Mouse (Mus musculus) Patski (cell line): Measurements from ENCODE around the gene Smad1. TPM values are rescaled to one million over a fixed set of nuclear protein-coding genes. Genes with fewer than 3 reads are reported as not detected.

Experiments
- ATAC-seq: fragments of 100-300 bp; one replicate; pipeline ENCODE4 v1.8.0; 2021
- CTCF ChIA-PET: fragments of 350-600 bp; sonication (Branson Sonifier 250); formaldehyde crosslinking; loops from one replicate; lab custom pipeline; 2022; ENCODE audit warnings: inconsistent platforms; lab: Charles Lee
- POLR2A ChIA-PET: fragments of 350-600 bp; sonication (Branson Sonifier 250); formaldehyde crosslinking; loops from one replicate; lab custom pipeline; 2022; ENCODE audit warnings: antibody characterized with exemption, inconsistent platforms; lab: Charles Lee
- DNase-seq: peaks from one replicate; pipeline ENCODE4 v3.0.0-alpha.2; 2011; ENCODE audit warnings: low read depth, low spot score
- H3K27me3 ChIP-seq: fragments of 371-371 bp; one replicate; pipeline ENCODE4 v1.5.1; 2021
- CTCF ChIP-seq: fragments of 100-300 bp; IDR thresholded peaks from one replicate; pipeline ENCODE4 v1.5.1; 2021
- in situ Hi-C: fragments of 300-500 bp; cut with MboI; formaldehyde crosslinking; loops from 3 replicates; pipeline ENCODE4 v1.11.1; 2018; ENCODE audit warnings: low pct_unique_long_range_greater_than_20kb, mixed read lengths
- polyA plus RNA-seq: library from polyadenylated mRNA; unstranded; gene quantifications from one replicate; pipeline ENCODE4 v1.2.3, GENCODE M21; 2021

Smad1 gene
- polyA plus RNA-seq, 1 experiment from 2014 or later, result 31.5 TPM

- TF ChIP-seq CTCF, result no peak
- H3K27me3 ChIP-seq, result no peaks in the 10 kb centered on the region
- DNase-seq (no peak), ATAC-seq (no peak)
- ChIA-PET POLR2A (no interaction called here), CTCF (interaction anchor here (8.0 kb wide), 1 partner anchor 283 kb away, joined by 56 read pairs; no protein-coding TSS in a partner anchor)
- in situ Hi-C loops, result loop anchor here (10.0 to 25.0 kb wide), 2 partner anchors 183 to 1186 kb away; partner anchors contain the start of gene Gypa
Observed at GRCm38 (mm10) chr8:79301548-79301947, 97.8 kb downstream of the Smad1 start.

GRCm38 (mm10) chr8:79299704-79300103, 99.6 kb downstream of the Smad1 start:
- ChIA-PET POLR2A (interaction anchor here (0.7 kb wide), 1 partner anchor 153 kb away, joined by 3 read pairs; no protein-coding TSS in a partner anchor), CTCF (interaction anchor here (1.0 to 8.0 kb wide), 3 partner anchors 11 to 285 kb away, joined by 3 to 56 read pairs (median 7); no protein-coding TSS in a partner anchor)
- no peaks in the 10 kb centered on the region for H3K27me3 ChIP-seq
- no peak for ATAC-seq
- no peak for TF ChIP-seq CTCF
- in situ Hi-C loops, result loop anchor here (10.0 to 25.0 kb wide), 4 partner anchors 185 to 1188 kb away; partner anchors contain the start of genes Gypa and Lsm6
- DNase-seq, result no peak

DNA sequence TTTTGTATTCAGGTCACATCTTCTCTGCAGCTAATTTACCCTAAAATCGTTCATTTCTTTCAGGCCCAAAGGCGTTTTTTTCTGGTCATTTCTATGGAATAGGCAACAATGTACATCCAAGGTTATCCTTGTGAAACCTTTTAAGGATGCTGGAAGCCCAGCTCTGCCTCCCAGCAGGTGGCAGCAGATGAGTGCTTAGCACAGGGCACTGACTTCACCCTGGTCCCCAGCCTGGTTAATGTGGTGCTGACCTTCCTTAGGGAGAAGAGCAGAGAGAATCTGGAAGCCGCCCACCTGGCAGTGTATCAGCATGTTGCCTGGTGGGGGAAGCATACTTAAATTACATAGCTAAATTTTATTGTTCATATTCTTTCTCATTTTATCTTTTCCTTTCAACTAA, 101.6 kb downstream of the Smad1 start:
- POLR2A ChIA-PET, result interaction anchor here (0.6 kb wide), 1 partner anchor 340 kb away, joined by 11 read pairs; no protein-coding TSS in a partner anchor
- in situ Hi-C loops, result loop anchor here (25.0 kb wide), 2 partner anchors 485 to 1060 kb away; partner anchors contain the start of gene Lsm6
- H3K27me3 ChIP-seq, result no peaks in the 10 kb centered on the region
- no peak for ATAC-seq
- DNase-seq, result no peak
- CTCF ChIA-PET, result interaction anchor here (0.8 to 8.0 kb wide), 9 partner anchors 13 to 291 kb away, joined by 3 to 56 read pairs (median 3); no protein-coding TSS in a partner anchor
- TF ChIP-seq CTCF, result peak; percentile 98

DNA sequence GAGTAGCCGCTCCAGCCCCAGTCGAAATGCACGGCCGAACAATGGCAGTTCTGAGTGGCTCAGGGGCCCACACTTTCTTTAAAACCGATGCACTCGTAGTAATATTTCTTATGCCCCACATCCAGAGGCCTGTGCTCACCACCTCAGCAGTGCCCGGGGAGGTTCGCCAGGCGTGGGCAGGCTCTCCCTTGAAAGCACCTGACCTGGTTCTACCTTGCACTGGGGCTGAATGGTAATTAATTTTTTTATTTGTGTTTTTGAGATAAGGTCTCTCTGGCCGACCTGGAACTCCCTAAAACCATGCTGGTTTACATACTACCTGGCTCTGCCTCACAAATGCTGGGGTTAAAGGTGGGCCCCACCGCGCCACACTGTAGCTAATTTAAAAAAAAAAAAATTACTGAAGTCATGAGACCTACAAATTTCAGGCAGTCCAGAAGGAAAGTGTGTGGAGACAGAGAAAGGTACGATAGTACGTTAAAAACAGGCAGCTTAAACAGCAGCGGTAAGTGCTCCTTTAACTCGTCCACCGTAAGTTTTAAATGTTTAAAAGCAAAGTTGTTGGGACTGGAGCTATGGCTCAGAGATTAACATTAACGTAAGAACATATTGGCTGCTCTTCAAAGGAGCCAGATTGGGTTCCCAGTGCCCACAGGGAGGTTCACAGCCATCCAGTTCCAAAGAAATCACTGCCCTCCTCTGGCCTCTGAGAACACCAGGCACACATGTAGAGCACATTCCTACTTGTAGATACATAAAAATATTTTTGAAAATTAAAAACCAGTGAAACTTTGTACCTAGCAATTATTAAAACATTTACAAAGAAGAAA, 103.8 kb downstream of the Smad1 start:
- in situ Hi-C loops, result loop anchor here (25.0 kb wide), 2 partner anchors 483 to 1058 kb away; partner anchors contain the start of gene Lsm6
- POLR2A ChIA-PET, result interaction anchor here (1.3 kb wide), 1 partner anchor 346 kb away, joined by 3 read pairs; no protein-coding TSS in a partner anchor
- TF ChIP-seq CTCF, result peak; percentile 32
- DNase-seq, result no peak
- CTCF ChIA-PET, result interaction anchor here (8.0 kb wide), 1 partner anchor 289 kb away, joined by 56 read pairs; no protein-coding TSS in a partner anchor
- no peaks in the 10 kb centered on the region for H3K27me3 ChIP-seq
- no peak for ATAC-seq

DNA sequence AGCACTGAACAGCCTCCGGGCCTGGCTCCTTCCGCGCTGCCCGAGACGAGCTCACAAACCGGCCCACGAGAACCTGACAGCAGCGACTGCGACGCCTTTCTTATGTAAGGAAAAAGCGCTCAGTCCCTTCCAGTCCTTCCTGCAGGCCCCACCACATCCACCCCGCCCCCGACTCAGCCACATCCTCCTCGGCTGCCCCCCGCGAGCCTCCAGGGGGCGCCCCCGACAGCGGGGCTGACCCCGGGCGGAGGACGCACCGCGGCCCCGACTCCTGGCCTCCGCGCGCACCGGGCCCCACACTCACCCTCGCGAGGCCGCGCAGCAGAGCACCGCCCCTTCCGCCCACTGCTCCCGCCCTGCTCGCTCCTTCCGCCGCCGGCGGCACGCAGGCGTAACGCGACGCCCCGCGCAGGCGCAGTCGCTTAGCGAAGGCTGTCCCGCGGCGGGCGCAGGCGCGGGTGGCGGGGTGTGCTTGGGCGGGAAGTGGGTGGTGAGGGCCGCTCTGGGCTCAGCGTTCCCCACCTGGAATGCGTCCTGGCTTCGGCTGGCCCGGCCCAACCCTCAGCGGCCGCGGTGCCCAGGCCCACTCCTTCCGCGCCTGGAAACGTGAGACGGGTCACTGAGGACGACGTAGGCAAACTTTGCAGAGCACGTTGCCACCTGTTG, 104.6 kb downstream of the Smad1 start, which contains the start of gene Mmaa:
Gene Mmaa (minus strand): TSS at position 328 of the 666 bp plus-strand sequence.
- CTCF ChIA-PET, result interaction anchor here (0.7 to 8.0 kb wide), 2 partner anchors 258 to 290 kb away, joined by 3 to 56 read pairs; no protein-coding TSS in a partner anchor
- POLR2A ChIA-PET, result no interaction called here
- in situ Hi-C loops, result loop anchor here (5.0 to 25.0 kb wide), 4 partner anchors 77 to 1057 kb away; partner anchors contain the start of genes Lsm6 and Zfp827

DNA sequence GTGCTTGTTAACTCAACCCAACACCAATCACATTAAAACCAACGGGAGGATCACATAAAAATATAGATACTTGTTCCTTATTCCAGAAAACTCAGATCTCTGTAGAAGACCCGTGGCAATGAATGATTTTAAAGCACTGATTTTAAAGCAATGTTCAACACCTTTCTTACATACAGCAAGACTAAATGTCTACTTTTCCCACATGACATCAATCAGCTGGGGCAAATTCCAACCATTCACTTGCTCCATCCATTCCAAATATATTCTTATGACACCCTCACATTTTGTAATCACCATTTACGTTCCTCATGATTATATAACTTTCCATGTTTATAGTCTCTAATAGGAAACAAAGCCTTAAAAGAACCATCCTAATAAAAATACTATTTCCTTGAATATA, 105.5 kb downstream of the Smad1 start:
- in situ Hi-C loops, result loop anchor here (5.0 to 25.0 kb wide), 4 partner anchors 77 to 1057 kb away; partner anchors contain the start of genes Lsm6 and Zfp827
- H3K27me3 ChIP-seq, result no peaks in the 10 kb centered on the region
- ChIA-PET CTCF (interaction anchor here (0.7 kb wide), 1 partner anchor 257 kb away, joined by 3 read pairs; no protein-coding TSS in a partner anchor), POLR2A (no interaction called here)
- TF ChIP-seq CTCF, result no peak
- no peak for ATAC-seq
- no peak for DNase-seq

More for the DNA sequence above, 104.6 kb downstream of the Smad1 start, which contains the start of gene Mmaa:
- ATAC-seq (peak; percentile 87), DNase-seq (peak; percentile 59)
- TF ChIP-seq CTCF, result peak; percentile 100
- no peaks in the 10 kb centered on the region for H3K27me3 ChIP-seq

DNA sequence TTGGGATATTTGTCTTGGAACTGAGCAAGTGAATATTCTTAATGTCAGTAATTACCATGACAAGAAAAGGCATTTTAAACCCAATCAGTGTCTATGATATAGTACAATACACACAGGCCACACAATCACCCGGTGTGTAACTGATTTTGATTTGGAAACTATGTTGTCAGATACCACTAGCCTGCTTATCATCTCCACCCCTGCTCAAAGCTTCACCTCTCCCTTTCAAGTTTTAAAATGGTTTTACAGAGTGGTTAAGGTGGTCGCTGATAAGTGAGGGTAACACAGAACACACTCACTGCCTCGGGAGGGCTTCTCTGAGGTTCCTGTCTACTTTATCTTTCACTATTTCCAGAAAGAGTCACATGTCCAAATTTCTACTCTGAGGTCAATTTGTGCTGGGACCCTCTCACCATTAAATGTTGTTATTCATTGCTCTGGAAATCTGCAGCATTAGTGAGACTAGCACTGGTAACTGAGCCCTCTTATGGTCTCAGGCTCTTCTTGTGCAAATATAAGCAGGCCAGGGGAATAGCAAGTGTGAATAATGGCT, 106.5 kb downstream of the Smad1 start:
- in situ Hi-C loops, result loop anchor here (5.0 to 25.0 kb wide), 4 partner anchors 75 to 1055 kb away; partner anchors contain the start of genes Lsm6 and Zfp827
- CTCF ChIA-PET, result no interaction called here
- TF ChIP-seq CTCF, result no peak
- POLR2A ChIA-PET, result no interaction called here
- no peaks in the 10 kb centered on the region for H3K27me3 ChIP-seq
- no peak for DNase-seq
- ATAC-seq, result no peak

- DNase-seq (no peak), ATAC-seq (no peak)
- H3K27me3 ChIP-seq, result no peaks in the 10 kb centered on the region
- in situ Hi-C loops, result loop anchor here (25.0 kb wide), 2 partner anchors 477 to 1052 kb away; partner anchors contain the start of gene Lsm6
- no peak for TF ChIP-seq CTCF
- ChIA-PET CTCF (no interaction called here), POLR2A (no interaction called here)
Observed at GRCm38 (mm10) chr8:79289592-79289991, 109.7 kb downstream of the Smad1 start.

GRCm38 (mm10) chr8:79288681-79289080, 110.6 kb downstream of the Smad1 start:
- ChIA-PET POLR2A (no interaction called here), CTCF (interaction anchor here (1.0 kb wide), 1 partner anchor 295 kb away, joined by 3 read pairs; no protein-coding TSS in a partner anchor)
- in situ Hi-C loops, result loop anchor here (25.0 kb wide), 2 partner anchors 476 to 1051 kb away; partner anchors contain the start of gene Lsm6
- H3K27me3 ChIP-seq, result no peaks in the 10 kb centered on the region
- TF ChIP-seq CTCF, result no peak
- no peak for ATAC-seq
- DNase-seq, result no peak

Other genes with a start within 250 kb of the Smad1 start
- 0.06 TPM for gene 1700011L22Rik, start 150.9 kb downstream of the Smad1 start, polyA plus RNA-seq
- 12.5 TPM for gene Mmaa, start 104.6 kb downstream of the Smad1 start, polyA plus RNA-seq
- 32.6 TPM for gene Otud4, start 240.1 kb upstream of the Smad1 start, polyA plus RNA-seq